Mouse (Mus musculus): ENCODE data around the gene Per2. TPM values are rescaled to one million over a fixed set of nuclear protein-coding genes. Genes with fewer than 3 reads are reported as not detected.
A peak's percentile ranks its signal among the peaks of the same experiment; 100 is the strongest.

Per2 gene
- polyA plus RNA-seq, 1 experiment from 2014 or later = 6.8 TPM

DNA sequence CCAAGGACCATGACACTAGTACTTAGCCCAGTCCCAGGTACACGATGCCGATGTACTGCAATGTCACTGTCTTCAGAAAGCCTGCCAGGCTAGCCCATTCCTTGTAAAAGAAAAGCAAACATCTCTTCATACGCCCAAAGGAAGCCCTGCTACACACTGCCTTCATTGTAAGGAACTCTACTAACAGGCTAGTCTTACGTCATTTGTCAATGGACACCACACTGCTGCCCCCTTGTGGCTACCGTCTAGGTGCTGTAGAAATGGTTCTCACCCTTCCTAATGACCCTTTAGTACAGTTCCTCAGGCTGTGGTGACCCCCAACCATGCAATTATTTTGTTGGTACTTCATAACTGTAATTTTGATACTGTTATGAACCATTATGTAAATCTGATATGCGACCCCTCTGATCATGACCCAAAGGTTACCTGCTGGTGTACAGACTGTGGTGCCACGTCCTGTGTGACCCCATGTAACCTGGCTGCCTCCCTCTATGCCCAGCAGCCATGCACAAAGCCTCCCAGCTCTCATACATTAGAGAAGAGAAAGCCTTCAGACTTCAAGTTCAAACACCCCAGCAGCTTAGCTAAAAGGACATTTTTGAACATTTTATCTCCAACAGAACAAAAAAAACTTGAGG lies 78.6 kb downstream of the Per2 start:
- Histone ChIP-seq H3K27me3 (replicated peaks; ENCODE audit: control insufficient read depth, insufficient read depth, low read length) (no peaks in the 10 kb centered on the region), H3K27ac (ENCODE audit: low read depth, low read length) (no peak overlapping the region), H3K9ac (ENCODE audit: low read depth, low read length) (no peak overlapping the region), H3K4me2 (no peak overlapping the region), H3K4me3 (ENCODE audit: low read depth, low read length) (no peak overlapping the region), H3K4me1 (replicated peaks; ENCODE audit: control insufficient read depth, insufficient read depth, low read length) (no peaks in the 10 kb centered on the region), H3K36me3 (ENCODE audit: control insufficient read depth, insufficient read depth, low read length) (peaks cover 66% of the 10 kb centered on the region), H3K9me3 (ENCODE audit: control insufficient read depth, low read length) (no peaks in the 10 kb centered on the region)
- DNase-seq (ENCODE audit: low spot score) (peak; percentile 56), ATAC-seq (replicated peaks; ENCODE audit: low FRiP score) (peak; percentile 74)
- WGBS = 68% methylated on average over 7 of the region's 7 CpGs

DNA sequence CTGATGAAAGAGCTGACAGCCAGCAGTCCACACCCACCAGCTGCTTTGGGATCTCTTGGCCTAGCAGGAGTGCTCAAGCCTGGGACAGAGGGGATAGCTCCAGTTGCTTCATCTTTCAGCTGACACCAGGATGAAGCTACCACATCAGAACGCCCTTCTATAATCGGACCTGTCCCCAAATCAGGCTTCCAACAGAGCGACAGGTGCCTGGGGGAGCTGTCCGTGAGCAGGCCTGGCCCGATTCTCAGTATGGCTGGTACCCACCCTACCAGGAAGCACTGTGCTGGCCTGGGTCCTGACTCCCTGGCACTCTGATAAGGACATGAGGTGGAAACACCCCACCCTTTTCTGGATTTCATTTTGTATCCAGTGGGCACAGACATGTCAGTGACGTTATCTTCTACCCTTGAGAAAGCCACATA lies 85.7 kb downstream of the Per2 start:
- DNase-seq (ENCODE audit: low spot score) = no peak
- H3K4me3 ChIP-seq (ENCODE audit: low read depth, low read length) = no peak overlapping the region
- no peak overlapping the region for H3K9ac ChIP-seq (ENCODE audit: low read depth, low read length)
- peak; percentile 86 for ATAC-seq (replicated peaks; ENCODE audit: low FRiP score)
- H3K9me3 ChIP-seq (ENCODE audit: control insufficient read depth, low read length) = no peaks in the 10 kb centered on the region
- 67% methylated on average over 6 of the region's 6 CpGs for WGBS
- no peaks in the 10 kb centered on the region for H3K27me3 ChIP-seq (replicated peaks; ENCODE audit: control insufficient read depth, insufficient read depth, low read length)
- peaks cover 58% of the 10 kb centered on the region for H3K36me3 ChIP-seq (ENCODE audit: control insufficient read depth, insufficient read depth, low read length)
- no peak overlapping the region for H3K4me2 ChIP-seq
- no peaks in the 10 kb centered on the region; the same call in none of the 2 replicates for H3K4me1 ChIP-seq (replicated peaks; ENCODE audit: control insufficient read depth, insufficient read depth, low read length)
- H3K27ac ChIP-seq (ENCODE audit: low read depth, low read length) = peak overlapping the region; percentile 35; the same call in 1 of the 2 replicates

GRCm38 (mm10) chr1:91370055-91370454 lies 89.1 kb downstream of the Per2 start:
- H3K27me3 ChIP-seq (replicated peaks; ENCODE audit: control insufficient read depth, insufficient read depth, low read length) = peaks cover 4% of the 10 kb centered on the region; the same call in 1 of the 2 replicates
- H3K4me3 ChIP-seq (ENCODE audit: low read depth, low read length) = no peak overlapping the region
- no peak overlapping the region for H3K4me2 ChIP-seq
- no peak overlapping the region for H3K9ac ChIP-seq (ENCODE audit: low read depth, low read length)
- H3K27ac ChIP-seq (ENCODE audit: low read depth, low read length) = no peak overlapping the region
- peaks cover 17% of the 10 kb centered on the region for H3K4me1 ChIP-seq (replicated peaks; ENCODE audit: control insufficient read depth, insufficient read depth, low read length)
- WGBS = 89% methylated on average over 23 of the region's 23 CpGs
- DNase-seq (ENCODE audit: low spot score) (no peak), ATAC-seq (replicated peaks; ENCODE audit: low FRiP score) (no peak)
- H3K36me3 ChIP-seq (ENCODE audit: control insufficient read depth, insufficient read depth, low read length) = peaks cover 37% of the 10 kb centered on the region
- no peaks in the 10 kb centered on the region for H3K9me3 ChIP-seq (ENCODE audit: control insufficient read depth, low read length)

DNA sequence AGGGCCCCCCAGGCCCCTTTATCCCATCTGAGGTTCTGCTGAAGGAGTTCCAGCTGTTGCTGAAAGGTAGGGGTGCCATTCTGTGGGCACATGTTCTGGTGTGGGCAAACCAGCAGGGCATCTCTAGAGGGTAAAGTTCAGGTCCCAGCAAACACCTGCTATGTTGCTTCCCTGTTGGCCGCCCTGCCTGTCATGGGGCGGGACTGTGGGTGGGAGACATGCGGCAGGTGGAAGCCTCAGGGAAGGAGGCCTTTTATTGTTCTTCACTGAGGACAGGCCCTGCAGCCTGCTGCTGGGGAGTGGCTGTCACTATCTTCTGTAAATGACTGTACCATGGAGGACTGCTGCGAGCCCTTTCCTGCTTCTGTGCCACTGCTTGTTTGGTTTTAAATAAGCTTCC lies 89.7 kb downstream of the Per2 start:
- 68% methylated on average over 4 of the region's 4 CpGs for WGBS
- Histone ChIP-seq H3K9ac (ENCODE audit: low read depth, low read length) (no peak overlapping the region), H3K27me3 (replicated peaks; ENCODE audit: control insufficient read depth, insufficient read depth, low read length) (peaks cover 4% of the 10 kb centered on the region; the same call in 1 of the 2 replicates), H3K4me1 (replicated peaks; ENCODE audit: control insufficient read depth, insufficient read depth, low read length) (peaks cover 17% of the 10 kb centered on the region), H3K27ac (ENCODE audit: low read depth, low read length) (no peak overlapping the region), H3K9me3 (ENCODE audit: control insufficient read depth, low read length) (no peaks in the 10 kb centered on the region), H3K4me3 (ENCODE audit: low read depth, low read length) (no peak overlapping the region), H3K4me2 (no peak overlapping the region), H3K36me3 (ENCODE audit: control insufficient read depth, insufficient read depth, low read length) (peaks cover 31% of the 10 kb centered on the region)
- ATAC-seq (replicated peaks; ENCODE audit: low FRiP score) = no peak
- DNase-seq (ENCODE audit: low spot score) = no peak

DNA sequence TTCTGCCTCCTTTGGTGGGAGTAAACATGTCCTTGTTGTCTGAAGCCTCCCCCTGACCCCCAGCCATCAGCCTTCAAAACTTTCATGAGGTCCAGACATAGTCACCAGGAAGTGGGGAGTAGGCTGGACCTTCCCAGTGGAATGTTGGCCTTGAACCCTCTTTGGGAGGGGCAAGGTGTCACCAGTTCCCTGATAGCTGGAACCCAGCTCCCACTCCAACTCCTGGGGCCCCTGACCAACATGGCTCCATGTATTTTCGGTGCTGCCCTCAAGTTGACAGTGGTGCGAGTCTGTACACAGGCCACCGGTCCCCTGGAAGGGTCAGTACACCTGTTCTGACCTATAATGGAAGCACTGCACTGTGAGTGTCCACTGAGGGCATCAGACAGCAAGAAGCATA lies 91.8 kb downstream of the Per2 start:
- Histone ChIP-seq H3K27ac (ENCODE audit: low read depth, low read length) (no peak overlapping the region), H3K27me3 (replicated peaks; ENCODE audit: control insufficient read depth, insufficient read depth, low read length) (peaks cover 4% of the 10 kb centered on the region; the same call in 1 of the 2 replicates), H3K9ac (ENCODE audit: low read depth, low read length) (peak overlapping the region; percentile 80), H3K4me2 (peak overlapping the region; percentile 96), H3K4me1 (replicated peaks; ENCODE audit: control insufficient read depth, insufficient read depth, low read length) (peaks cover 17% of the 10 kb centered on the region), H3K36me3 (ENCODE audit: control insufficient read depth, insufficient read depth, low read length) (peaks cover 18% of the 10 kb centered on the region), H3K9me3 (ENCODE audit: control insufficient read depth, low read length) (no peaks in the 10 kb centered on the region), H3K4me3 (ENCODE audit: low read depth, low read length) (peak overlapping the region; percentile 63; the same call in 1 of the 2 replicates)
- WGBS = 94% methylated on average over 3 of the region's 3 CpGs
- no peak for ATAC-seq (replicated peaks; ENCODE audit: low FRiP score)
- DNase-seq (ENCODE audit: low spot score) = no peak

DNA sequence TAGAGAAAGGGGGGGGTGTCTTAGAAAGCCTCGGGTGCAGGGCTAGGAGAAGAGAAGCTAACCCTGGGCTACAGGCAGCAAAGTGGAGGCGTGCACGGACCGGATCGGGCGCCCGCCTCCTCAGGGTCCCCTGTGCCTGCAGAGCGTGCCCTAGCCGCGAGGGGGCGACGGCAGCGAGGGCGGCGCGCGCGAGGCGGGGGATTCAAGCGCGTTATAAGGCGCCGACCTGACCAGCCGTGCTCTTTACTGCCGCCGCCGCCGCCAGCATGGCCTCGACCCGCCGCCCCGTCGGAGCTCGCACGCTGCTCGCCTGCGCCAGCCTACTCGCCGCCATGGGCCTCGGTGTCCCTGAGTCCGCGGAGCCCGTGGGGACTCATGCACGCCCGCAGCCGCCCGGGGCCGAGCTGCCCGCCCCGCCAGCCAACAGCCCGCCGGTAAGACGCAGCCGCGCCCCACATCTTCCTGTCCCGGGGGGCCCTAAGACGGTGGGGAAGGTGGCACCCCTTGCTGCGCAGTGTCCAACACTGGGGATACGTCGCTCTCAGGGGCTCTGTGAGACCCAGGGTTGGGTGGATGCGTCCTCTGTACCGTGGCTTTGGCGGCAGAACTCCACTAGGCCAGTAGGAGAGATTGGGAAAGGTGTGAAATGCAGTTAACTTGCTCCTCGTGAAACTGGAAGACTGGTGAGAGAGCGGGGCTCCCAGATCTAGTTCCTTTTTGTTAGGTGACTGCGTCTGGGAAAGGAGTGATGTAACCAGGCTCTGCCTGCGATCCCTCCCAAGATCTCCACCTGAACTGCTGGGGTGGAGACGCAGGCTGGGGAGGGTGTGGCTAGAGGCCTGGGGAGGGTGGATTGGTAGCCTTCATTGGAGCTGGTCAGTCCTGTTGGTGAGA lies 92.7 kb downstream of the Per2 start, which contains the start of gene Erfe:
TSS of gene Erfe (plus strand) at position 216 of the 894 bp plus-strand sequence.
- peak within 1 kb of the TSS; percentile 63 for H3K4me3 ChIP-seq (ENCODE audit: low read depth, low read length)
- H3K27ac ChIP-seq (ENCODE audit: low read depth, low read length) = 0 out of 2 replicates have a peak within 1 kb of the TSS, but pooled peaks have one; percentile 17
- peaks cover 4% of the 10 kb centered on the region; the same call in 1 of the 2 replicates for H3K27me3 ChIP-seq (replicated peaks; ENCODE audit: control insufficient read depth, insufficient read depth, low read length)
- ATAC-seq (replicated peaks; ENCODE audit: low FRiP score) (peak; percentile 75), DNase-seq (ENCODE audit: low spot score) (peak; percentile 85)
- H3K4me1 ChIP-seq (replicated peaks; ENCODE audit: control insufficient read depth, insufficient read depth, low read length) = peaks cover 17% of the 10 kb centered on the region
- peak within 1 kb of the TSS; percentile 80 for H3K9ac ChIP-seq (ENCODE audit: low read depth, low read length)
- H3K36me3 ChIP-seq (ENCODE audit: control insufficient read depth, insufficient read depth, low read length) = peaks cover 9% of the 10 kb centered on the region
- peak within 1 kb of the TSS; percentile 96 for H3K4me2 ChIP-seq
- no peaks in the 10 kb centered on the region for H3K9me3 ChIP-seq (ENCODE audit: control insufficient read depth, low read length)
- WGBS = under 1% methylated on average over 68 of the region's 68 CpGs

Other genes with a start within 250 kb of the Per2 start
- 78.5 and 81.4 TPM in 2 replicates for gene Ube2f, start 209.0 kb downstream of the Per2 start, polyA plus RNA-seq (2014; fragmentation: Nextera tagmentation; extraction: Ambion mirVana)
- 36.9 and 37.0 TPM in 2 replicates for gene Scly, start 161.0 kb downstream of the Per2 start, polyA plus RNA-seq (2014; fragmentation: Nextera tagmentation; extraction: Ambion mirVana)
- 0.05 and 0.10 TPM in 2 replicates for gene Espnl, start 137.2 kb downstream of the Per2 start, polyA plus RNA-seq (2014; fragmentation: Nextera tagmentation; extraction: Ambion mirVana)
- 0.17 and 0.64 TPM in 2 replicates for gene Klhl30, start 108.3 kb downstream of the Per2 start, polyA plus RNA-seq (2014; fragmentation: Nextera tagmentation; extraction: Ambion mirVana)
- gene Erfe, start 92.9 kb downstream of the Per2 start, polyA plus RNA-seq (2014; fragmentation: Nextera tagmentation; extraction: Ambion mirVana) = 3.1 and 4.1 TPM in 2 replicates
- 159 and 168 TPM in 2 replicates for gene Ilkap, start 60.5 kb downstream of the Per2 start, polyA plus RNA-seq (2014; fragmentation: Nextera tagmentation; extraction: Ambion mirVana)
- 50.8 and 51.8 TPM in 2 replicates for gene Hes6, start 45.3 kb downstream of the Per2 start, polyA plus RNA-seq (2014; fragmentation: Nextera tagmentation; extraction: Ambion mirVana)
- 4.4 TPM in 2 replicates for gene Traf3ip1, start 35.3 kb upstream of the Per2 start, polyA plus RNA-seq (2014; fragmentation: Nextera tagmentation; extraction: Ambion mirVana)
- gene Asb1, start 81.2 kb upstream of the Per2 start, polyA plus RNA-seq (2014; fragmentation: Nextera tagmentation; extraction: Ambion mirVana) = 12.2 and 13.4 TPM in 2 replicates